Mouse (Mus musculus) intestine, embryonic 15.5 days (tissue): ENCODE data around the gene Tpo. TPM values are rescaled to one million over a fixed set of nuclear protein-coding genes. Genes with fewer than 3 reads are reported as not detected.

Experiments used
- ATAC-seq: fragments of 200-750 bp; cut with Nextera tagmentation; 2 replicates; pipeline ENCODE4 v1.8.0; 2017; ENCODE audit warnings: moderate TSS enrichment, moderate library complexity
- H3K27ac ChIP-seq: fragments of 300-500 bp; sonication (generic); 2 replicates; pipeline ENCODE4 v1.5.1; 2015; ENCODE audit warnings: mild to moderate bottlenecking, inconsistent platforms
- H3K27me3 ChIP-seq: fragments of 300-500 bp; sonication (generic); replicated peaks from 2 replicates; pipeline ENCODE4 v1.6.1; 2015; ENCODE audit warnings: inconsistent platforms
- H3K36me3 ChIP-seq: fragments of 300-500 bp; sonication (generic); 2 replicates; pipeline ENCODE4 v1.6.1; 2015; ENCODE audit warnings: inconsistent platforms
- H3K4me1 ChIP-seq: fragments of 300-500 bp; sonication (generic); replicated peaks from 2 replicates; pipeline ENCODE4 v1.6.1; 2015; ENCODE audit warnings: inconsistent platforms
- H3K4me2 ChIP-seq: fragments of 300-500 bp; sonication (generic); replicated peaks from 2 replicates; pipeline ENCODE4 v1.6.1; 2015; ENCODE audit warnings: mild to moderate bottlenecking, inconsistent platforms
- H3K4me3 ChIP-seq: fragments of 300-500 bp; sonication (generic); replicated peaks from 2 replicates; pipeline ENCODE4 v1.5.1; 2015; ENCODE audit warnings: inconsistent platforms
- H3K9ac ChIP-seq: fragments of 300-500 bp; sonication (generic); 2 replicates; pipeline ENCODE4 v1.6.1; 2015; ENCODE audit warnings: inconsistent platforms
- H3K9me3 ChIP-seq: fragments of 300-500 bp; sonication (generic); 2 replicates; pipeline ENCODE4 v1.6.1; 2016; ENCODE audit warnings: inconsistent platforms
- WGBS: fragments of 180-500 bp; shearing (Covaris S2); methylation state at CpG from one replicate; pipeline ENCODE4 v1.1.7; 2015; 5-methylcytosine and 5-hydroxymethylcytosine counted together
- polyA plus RNA-seq: library from polyadenylated mRNA; unstranded; fragments of >200 nt; fragmentation: Nextera tagmentation; extraction: Ambion mirVana; gene quantifications from 2 replicates; pipeline ENCODE4 v1.2.1, GENCODE M21; 2015

Tpo gene
- polyA plus RNA-seq, 1 experiment from 2014 or later: 0.04 TPM

- 74% methylated on average over 5 of the region's 5 CpGs for WGBS
- Histone ChIP-seq H3K4me3 (no peak overlapping the region), H3K9ac (no peak overlapping the region), H3K4me2 (no peak overlapping the region), H3K27ac (no peak overlapping the region), H3K36me3 (no peaks in the 10 kb centered on the region), H3K9me3 (no peaks in the 10 kb centered on the region), H3K4me1 (0 out of 2 replicates have a peak, but pooled peaks cover 4% of the 10 kb centered on the region), H3K27me3 (no peaks in the 10 kb centered on the region)
- no peak for ATAC-seq
Observed at GRCm38 (mm10) chr12:30034681-30035080, 97.7 kb downstream of the Tpo start.

GRCm38 (mm10) chr12:30030571-30030970 lies 101.9 kb downstream of the Tpo start:
- Histone ChIP-seq H3K4me1 (0 out of 2 replicates have a peak, but pooled peaks cover 6% of the 10 kb centered on the region), H3K4me2 (no peak overlapping the region), H3K27ac (no peak overlapping the region), H3K9ac (no peak overlapping the region), H3K27me3 (no peaks in the 10 kb centered on the region), H3K4me3 (no peak overlapping the region), H3K36me3 (no peaks in the 10 kb centered on the region), H3K9me3 (no peaks in the 10 kb centered on the region)
- ATAC-seq: no peak
- 31% methylated on average over 5 of the region's 5 CpGs for WGBS

GRCm38 (mm10) chr12:30029111-30029510 lies 103.3 kb downstream of the Tpo start:
- Histone ChIP-seq H3K4me1 (0 out of 2 replicates have a peak, but pooled peaks cover 4% of the 10 kb centered on the region), H3K27ac (no peak overlapping the region), H3K36me3 (no peaks in the 10 kb centered on the region), H3K9ac (no peak overlapping the region), H3K4me3 (no peak overlapping the region), H3K27me3 (no peaks in the 10 kb centered on the region), H3K4me2 (no peak overlapping the region), H3K9me3 (no peaks in the 10 kb centered on the region)
- no peak for ATAC-seq
- 93% methylated on average over 1 of the region's 1 CpGs for WGBS

- no peaks in the 10 kb centered on the region for H3K36me3 ChIP-seq
- no peak overlapping the region for H3K27ac ChIP-seq
- H3K4me2 ChIP-seq: no peak overlapping the region
- no peaks in the 10 kb centered on the region for H3K9me3 ChIP-seq
- H3K9ac ChIP-seq: no peak overlapping the region
- no peak overlapping the region for H3K4me3 ChIP-seq
- H3K27me3 ChIP-seq: no peaks in the 10 kb centered on the region
- WGBS: 73% methylated on average over 3 of the region's 3 CpGs
- no peak for ATAC-seq
- H3K4me1 ChIP-seq: 0 out of 2 replicates have a peak, but pooled peaks cover 4% of the 10 kb centered on the region
Observed at GRCm38 (mm10) chr12:30027721-30028340, 104.6 kb downstream of the Tpo start.

GRCm38 (mm10) chr12:30024264-30024825 lies 108.1 kb downstream of the Tpo start:
- no peak overlapping the region for H3K4me3 ChIP-seq
- no peak overlapping the region for H3K27ac ChIP-seq
- 0 out of 2 replicates have a peak, but pooled peaks cover 4% of the 10 kb centered on the region for H3K4me1 ChIP-seq
- H3K9me3 ChIP-seq: no peaks in the 10 kb centered on the region
- 45% methylated on average over 2 of the region's 2 CpGs for WGBS
- no peak overlapping the region for H3K4me2 ChIP-seq
- no peaks in the 10 kb centered on the region for H3K27me3 ChIP-seq
- no peaks in the 10 kb centered on the region for H3K36me3 ChIP-seq
- ATAC-seq: no peak
- no peak overlapping the region for H3K9ac ChIP-seq

GRCm38 (mm10) chr12:30023491-30023890 lies 108.9 kb downstream of the Tpo start:
- no peaks in the 10 kb centered on the region for H3K4me1 ChIP-seq
- no peak for ATAC-seq
- H3K4me3 ChIP-seq: no peak overlapping the region
- H3K27ac ChIP-seq: no peak overlapping the region
- no peak overlapping the region for H3K9ac ChIP-seq
- WGBS: 23% methylated on average over 3 of the region's 3 CpGs
- H3K27me3 ChIP-seq: no peaks in the 10 kb centered on the region
- no peaks in the 10 kb centered on the region for H3K36me3 ChIP-seq
- no peak overlapping the region for H3K4me2 ChIP-seq
- H3K9me3 ChIP-seq: no peaks in the 10 kb centered on the region

- Histone ChIP-seq H3K4me3 (no peak overlapping the region), H3K4me1 (no peaks in the 10 kb centered on the region), H3K9me3 (no peaks in the 10 kb centered on the region), H3K36me3 (no peaks in the 10 kb centered on the region; the same call in 1 of the 2 replicates), H3K9ac (no peak overlapping the region), H3K27me3 (no peaks in the 10 kb centered on the region), H3K4me2 (no peak overlapping the region), H3K27ac (no peak overlapping the region)
- ATAC-seq: no peak
Observed at GRCm38 (mm10) chr12:30020447-30020846, 112.0 kb downstream of the Tpo start.

- ATAC-seq: no peak
- Histone ChIP-seq H3K4me1 (no peaks in the 10 kb centered on the region), H3K36me3 (peaks cover 2% of the 10 kb centered on the region; the same call in 1 of the 2 replicates), H3K4me2 (no peak overlapping the region), H3K4me3 (no peak overlapping the region), H3K27ac (no peak overlapping the region), H3K9ac (no peak overlapping the region), H3K27me3 (no peaks in the 10 kb centered on the region), H3K9me3 (no peaks in the 10 kb centered on the region)
- WGBS: 83% methylated on average over 3 of the region's 3 CpGs
Observed at GRCm38 (mm10) chr12:30017131-30017530, 115.3 kb downstream of the Tpo start.

GRCm38 (mm10) chr12:30015501-30015900 lies 116.9 kb downstream of the Tpo start:
- 90% methylated on average over 9 of the region's 9 CpGs for WGBS
- no peak overlapping the region for H3K4me3 ChIP-seq
- H3K9me3 ChIP-seq: no peaks in the 10 kb centered on the region
- H3K4me1 ChIP-seq: no peaks in the 10 kb centered on the region
- no peak for ATAC-seq
- H3K36me3 ChIP-seq: peaks cover 11% of the 10 kb centered on the region; the same call in 1 of the 2 replicates
- H3K27me3 ChIP-seq: no peaks in the 10 kb centered on the region
- H3K4me2 ChIP-seq: no peak overlapping the region
- H3K9ac ChIP-seq: no peak overlapping the region
- H3K27ac ChIP-seq: no peak overlapping the region

GRCm38 (mm10) chr12:30008741-30009140 lies 123.7 kb downstream of the Tpo start:
- Histone ChIP-seq H3K27ac (no peak overlapping the region), H3K9ac (no peak overlapping the region), H3K4me1 (no peaks in the 10 kb centered on the region), H3K4me2 (no peak overlapping the region), H3K27me3 (no peaks in the 10 kb centered on the region), H3K36me3 (peaks cover 16% of the 10 kb centered on the region; the same call in 1 of the 2 replicates), H3K9me3 (no peaks in the 10 kb centered on the region), H3K4me3 (no peak overlapping the region)
- no peak for ATAC-seq
- WGBS: 88% methylated on average over 5 of the region's 5 CpGs

GRCm38 (mm10) chr12:30006586-30006985 lies 125.8 kb downstream of the Tpo start:
- Histone ChIP-seq H3K9me3 (no peaks in the 10 kb centered on the region), H3K4me3 (no peak overlapping the region), H3K9ac (no peak overlapping the region), H3K36me3 (peaks cover 29% of the 10 kb centered on the region; the same call in 1 of the 2 replicates), H3K4me2 (no peak overlapping the region), H3K27ac (no peak overlapping the region), H3K4me1 (no peaks in the 10 kb centered on the region), H3K27me3 (no peaks in the 10 kb centered on the region)
- 74% methylated on average over 9 of the region's 9 CpGs for WGBS
- no peak for ATAC-seq
